Comparison of ENCODE assay signal across 9 mouse cellular contexts in genomic region chr14:120476186-120476697, GRCm38 (mm10). TPM values are rescaled to one million over a fixed set of nuclear protein-coding genes. Genes with fewer than 3 reads are reported as not detected.
DNase-seq lines count a peak whose midpoint lies in the region; ATAC-seq and TF ChIP-seq lines count a peak whose summit lies in the region.
"Had no signal": no experiment of that assay in that cellular context is flagged by ENCODE, and none has a peak within 500 bp of the region (broad histone marks: within the 10 kb centered on the region; RNA-seq: fewer than 3 reads in every experiment).

No protein-coding gene starts in this region.

- no peak for ATAC-seq in hindbrain, embryonic 11.5 days (ENCODE audit: low FRiP score)
- ATAC-seq in forebrain, postnatal 0 days: no peak
- no peak for ATAC-seq in midbrain, embryonic 12.5 days (ENCODE audit: low FRiP score, low read depth)

- peak overlapping the region; percentile 79 for H3K4me3 ChIP-seq in hindbrain, embryonic 10.5 days
- H3K4me3 ChIP-seq in hindbrain, embryonic 11.5 days (ENCODE audit: low read depth, low read length): no peak overlapping the region; the same call in 1 of the 2 replicates
- peak overlapping the region; percentile 97; the same call in 1 of the 2 replicates for H3K4me3 ChIP-seq in forebrain, postnatal 0 days (ENCODE audit: low read depth, low read length)
- H3K4me3 ChIP-seq in midbrain, embryonic 12.5 days: no peak overlapping the region

- H3K4me2 ChIP-seq in hindbrain, embryonic 11.5 days (replicated peaks; ENCODE audit: low read depth, low read length): no peak overlapping the region
- peak overlapping the region; percentile 62 for H3K4me2 ChIP-seq in forebrain, postnatal 0 days (ENCODE audit: low read depth)
- peak overlapping the region; percentile 72 for H3K4me2 ChIP-seq in midbrain, embryonic 12.5 days (replicated peaks)

- H3K9me3 ChIP-seq in hindbrain, embryonic 10.5 days: no peaks in the 10 kb centered on the region
- H3K9me3 ChIP-seq in hindbrain, embryonic 11.5 days (ENCODE audit: control insufficient read depth, low read length): no peaks in the 10 kb centered on the region
- H3K9me3 ChIP-seq in forebrain, postnatal 0 days (ENCODE audit: low read length): no peaks in the 10 kb centered on the region
- no peaks in the 10 kb centered on the region for H3K9me3 ChIP-seq in midbrain, embryonic 12.5 days

- peaks cover 30% of the 10 kb centered on the region for H3K4me1 ChIP-seq in hindbrain, embryonic 10.5 days (replicated peaks)
- H3K4me1 ChIP-seq in hindbrain, embryonic 11.5 days (replicated peaks; ENCODE audit: control insufficient read depth, insufficient read depth, low read length): no peaks in the 10 kb centered on the region
- H3K4me1 ChIP-seq in forebrain, postnatal 0 days (ENCODE audit: insufficient read depth): peaks cover 13% of the 10 kb centered on the region
- H3K4me1 ChIP-seq in midbrain, embryonic 12.5 days: peaks cover 21% of the 10 kb centered on the region

- WGBS in hindbrain, embryonic 10.5 days: 74% methylated on average over 7 of the region's 7 CpGs
- WGBS in hindbrain, embryonic 11.5 days: 72% methylated on average over 7 of the region's 7 CpGs
- 66% methylated on average over 7 of the region's 7 CpGs for WGBS in forebrain, postnatal 0 days
- WGBS in midbrain, embryonic 12.5 days: 78% methylated on average over 7 of the region's 7 CpGs

- H3K9ac ChIP-seq in hindbrain, embryonic 11.5 days (ENCODE audit: low read depth, low read length): no peak overlapping the region
- 0 out of 2 replicates have a peak overlapping the region, but pooled peaks have one; percentile 2 for H3K9ac ChIP-seq in forebrain, postnatal 0 days
- H3K9ac ChIP-seq in midbrain, embryonic 12.5 days (replicated peaks): peak overlapping the region; percentile 67; the same call in 1 of the 2 replicates

- no peak overlapping the region for H3K27ac ChIP-seq in hindbrain, embryonic 10.5 days
- H3K27ac ChIP-seq in hindbrain, embryonic 11.5 days (ENCODE audit: low read depth, low read length): no peak overlapping the region
- H3K27ac ChIP-seq in forebrain, postnatal 0 days (ENCODE audit: low read depth, low read length): no peak overlapping the region
- H3K27ac ChIP-seq in midbrain, embryonic 12.5 days (replicated peaks): no peak overlapping the region

- TF ChIP-seq CTCF in forebrain, postnatal 0 days (IDR thresholded peaks at IDR 0.05; ENCODE audit: low read depth): no peak

- DNase-seq in hindbrain, embryonic 10.5 days (ENCODE audit: low spot score): no peak
- DNase-seq in hindbrain, embryonic 11.5 days (ENCODE audit: low spot score): no peak
- peak; percentile 53 for DNase-seq in NIH3T3 (ENCODE audit: low read depth)
- DNase-seq in forebrain, postnatal 0 days: peak; percentile 4
- no peak for DNase-seq in adrenal gland, postnatal 10 days
- no peak for DNase-seq in adrenal gland, adult 18-20 months (ENCODE audit: low spot score in 2 of 2)
- DNase-seq in frontal cortex, postnatal 36 days (ENCODE audit: low spot score in 2 of 2): no peak
- DNase-seq: adrenal gland, postnatal 36 days had no signal

- H3K27me3 ChIP-seq in hindbrain, embryonic 10.5 days (ENCODE audit: insufficient read depth, poor library complexity, severe bottlenecking): no peaks in the 10 kb centered on the region
- no peaks in the 10 kb centered on the region for H3K27me3 ChIP-seq in hindbrain, embryonic 11.5 days (ENCODE audit: control insufficient read depth, insufficient read depth, low read length)
- H3K27me3 ChIP-seq in forebrain, postnatal 0 days (ENCODE audit: insufficient read depth, low read length): no peaks in the 10 kb centered on the region
- no peaks in the 10 kb centered on the region for H3K27me3 ChIP-seq in midbrain, embryonic 12.5 days

- H3K36me3 ChIP-seq in hindbrain, embryonic 10.5 days: no peaks in the 10 kb centered on the region
- no peaks in the 10 kb centered on the region for H3K36me3 ChIP-seq in hindbrain, embryonic 11.5 days (ENCODE audit: control insufficient read depth, insufficient read depth, low read length)
- no peaks in the 10 kb centered on the region for H3K36me3 ChIP-seq in forebrain, postnatal 0 days (ENCODE audit: insufficient read depth)
- no peaks in the 10 kb centered on the region for H3K36me3 ChIP-seq in midbrain, embryonic 12.5 days

RNA-seq across cellular contexts. Expression of gene Rap2a, which starts 2.0 kb away (rescaled TPM):
- 11.6 and 13.1 TPM in 2 replicates for polyA plus RNA-seq in hindbrain, embryonic 10.5 days (2016; fragmentation: Nextera tagmentation; extraction: Ambion mirVana)
- polyA plus RNA-seq in hindbrain, embryonic 11.5 days (2014; fragmentation: Nextera tagmentation; extraction: Ambion mirVana): 19.2 and 20.1 TPM in 2 replicates
- total RNA-seq in forebrain, postnatal 0 days (2014; rRNA removed): 75.9 and 78.4 TPM in 2 replicates
- polyA plus RNA-seq in forebrain, postnatal 0 days (2015; fragmentation: Nextera tagmentation; extraction: Ambion mirVana): 19.3 and 29.5 TPM in 2 replicates
- polyA plus RNA-seq in midbrain, embryonic 12.5 days (2016; fragmentation: Nextera tagmentation; extraction: Ambion mirVana): 21.0 and 23.2 TPM in 2 replicates
- 10 to 100 TPM; 20.4 to 23.4 TPM for total RNA-seq in adrenal gland, postnatal 10 days (2021)
- 10 to 100 TPM; 13.7 TPM for total RNA-seq in adrenal gland, adult 18-20 months (2021)

Comparison
In these comparisons a context has a peak if more than half of its experiments do, and no peak if none do; other contexts are left out.
1. H3K4me3 ChIP-seq: peak in hindbrain, embryonic 10.5 days (single experiment) and forebrain, postnatal 0 days (single experiment); none in hindbrain, embryonic 11.5 days (single experiment) and midbrain, embryonic 12.5 days (single experiment).
2. DNase-seq: peak in NIH3T3 (single experiment) and forebrain, postnatal 0 days (single experiment); none in hindbrain, embryonic 10.5 days (single experiment), hindbrain, embryonic 11.5 days (single experiment), adrenal gland, postnatal 10 days (single experiment), adrenal gland, adult 18-20 months (0 of 2) and frontal cortex, postnatal 36 days (0 of 2).